Mouse (Mus musculus) neural tube, embryonic 12.5 days (tissue): ENCODE data around the gene Gpr156. TPM values are rescaled to one million over a fixed set of nuclear protein-coding genes. Genes with fewer than 3 reads are reported as not detected.

ENCODE experiments used
- ATAC-seq: fragments of 200-750 bp; cut with Nextera tagmentation; 2 replicates; pipeline ENCODE4 v1.8.0; 2017; ENCODE audit warnings: low read depth, mild to moderate bottlenecking, moderate TSS enrichment, moderate library complexity; ENCODE audit not compliant: low FRiP score
- H3K27ac ChIP-seq: fragments of 300-500 bp; sonication (generic); 2 replicates; pipeline ENCODE4 v1.5.1; 2016
- H3K27me3 ChIP-seq: fragments of 300-500 bp; sonication (generic); replicated peaks from 2 replicates; pipeline ENCODE4 v1.6.1; 2016; ENCODE audit warnings: mild to moderate bottlenecking
- H3K36me3 ChIP-seq: fragments of 300-500 bp; sonication (generic); 2 replicates; pipeline ENCODE4 v1.6.1; 2016; ENCODE audit warnings: mild to moderate bottlenecking
- H3K4me1 ChIP-seq: fragments of 300-500 bp; sonication (generic); 2 replicates; pipeline ENCODE4 v1.6.1; 2016
- H3K4me2 ChIP-seq: fragments of 300-500 bp; sonication (generic); replicated peaks from 2 replicates; pipeline ENCODE4 v1.6.1; 2016; ENCODE audit warnings: mild to moderate bottlenecking
- H3K4me3 ChIP-seq: fragments of 300-500 bp; sonication (generic); 2 replicates; pipeline ENCODE4 v1.5.1; 2016
- H3K9ac ChIP-seq: fragments of 300-500 bp; sonication (generic); 2 replicates; pipeline ENCODE4 v1.6.1; 2016; ENCODE audit warnings: mild to moderate bottlenecking
- H3K9me3 ChIP-seq: fragments of 300-500 bp; sonication (generic); 2 replicates; pipeline ENCODE4 v1.6.1; 2016; ENCODE audit warnings: mild to moderate bottlenecking
- WGBS: fragments of 180-500 bp; shearing (Covaris S2); methylation state at CpG from one replicate; pipeline ENCODE4 v1.1.7; 2016; 5-methylcytosine and 5-hydroxymethylcytosine counted together
- polyA plus RNA-seq: library from polyadenylated mRNA; unstranded; fragments of >200 nt; fragmentation: Nextera tagmentation; extraction: Ambion mirVana; gene quantifications from 2 replicates; pipeline ENCODE4 v1.2.1, GENCODE M21; 2016

Gpr156 gene
- 7.7 and 10.3 TPM in 2 replicates for polyA plus RNA-seq

- 2% methylated on average over 49 of the region's 53 CpGs for WGBS
Observed at GRCm38 (mm10) chr16:37916138-37916817, at the start of gene Gpr156. Gpr156 (plus strand) TSS chr16:37916496.

GRCm38 (mm10) chr16:37867791-37868505 is 48.3 kb upstream of the Gpr156 start, which contains the start of gene Lrrc58:
Lrrc58 (plus strand) TSS chr16:37868389.
- no peaks in the 10 kb centered on the region for H3K27me3 ChIP-seq
- H3K36me3 ChIP-seq, result no peaks in the 10 kb centered on the region
- WGBS, result under 1% methylated on average over 78 of the region's 86 CpGs
- H3K9ac ChIP-seq, result peak within 1 kb of the TSS; percentile 99
- peak within 1 kb of the TSS; percentile 98 for H3K4me3 ChIP-seq
- H3K4me1 ChIP-seq, result peaks cover 22% of the 10 kb centered on the region
- no peaks in the 10 kb centered on the region for H3K9me3 ChIP-seq
- H3K27ac ChIP-seq, result peak within 1 kb of the TSS; percentile 96
- peak; percentile 96 for ATAC-seq
- peak within 1 kb of the TSS; percentile 64 for H3K4me2 ChIP-seq

More at GRCm38 (mm10) chr16:37916138-37916817, at the start of gene Gpr156:
- H3K4me3 ChIP-seq, result peak within 1 kb of the TSS; percentile 56
- no peaks in the 10 kb centered on the region; the same call in 1 of the 2 replicates for H3K9me3 ChIP-seq
- peak within 1 kb of the TSS; percentile 71 for H3K9ac ChIP-seq
- peak within 1 kb of the TSS; percentile 87 for H3K4me2 ChIP-seq
- H3K27me3 ChIP-seq, result no peaks in the 10 kb centered on the region
- H3K4me1 ChIP-seq, result 0 out of 2 replicates have a peak, but pooled peaks cover 16% of the 10 kb centered on the region
- H3K27ac ChIP-seq, result no peak within 1 kb of the TSS
- ATAC-seq, result peak; percentile 87
- H3K36me3 ChIP-seq, result no peaks in the 10 kb centered on the region

GRCm38 (mm10) chr16:37868506-37869469 is 47.5 kb upstream of the Gpr156 start:
- H3K4me3 ChIP-seq, result peak overlapping the region; percentile 98
- H3K36me3 ChIP-seq, result no peaks in the 10 kb centered on the region
- no peaks in the 10 kb centered on the region for H3K27me3 ChIP-seq
- H3K4me1 ChIP-seq, result peaks cover 22% of the 10 kb centered on the region
- H3K27ac ChIP-seq, result peak overlapping the region; percentile 96
- no peaks in the 10 kb centered on the region for H3K9me3 ChIP-seq
- H3K9ac ChIP-seq, result peak overlapping the region; percentile 99
- under 1% methylated on average over 87 of the region's 87 CpGs for WGBS
- H3K4me2 ChIP-seq, result peak overlapping the region; percentile 64
- ATAC-seq, result peak; percentile 66

GRCm38 (mm10) chr16:37869470-37870231 is 46.6 kb upstream of the Gpr156 start:
- Histone ChIP-seq H3K27ac (no peak overlapping the region), H3K9ac (peak overlapping the region; percentile 99), H3K36me3 (no peaks in the 10 kb centered on the region), H3K9me3 (no peaks in the 10 kb centered on the region), H3K27me3 (no peaks in the 10 kb centered on the region), H3K4me2 (peak overlapping the region; percentile 64), H3K4me1 (peaks cover 22% of the 10 kb centered on the region), H3K4me3 (peak overlapping the region; percentile 98)
- 45% methylated on average over 4 of the region's 4 CpGs for WGBS
- ATAC-seq, result no peak

GRCm38 (mm10) chr16:37871112-37871715 is 45.1 kb upstream of the Gpr156 start:
- Histone ChIP-seq H3K27me3 (no peaks in the 10 kb centered on the region), H3K36me3 (no peaks in the 10 kb centered on the region), H3K4me1 (peaks cover 22% of the 10 kb centered on the region), H3K4me2 (peak overlapping the region; percentile 31), H3K4me3 (no peak overlapping the region), H3K27ac (no peak overlapping the region), H3K9me3 (no peaks in the 10 kb centered on the region), H3K9ac (no peak overlapping the region)
- no peak for ATAC-seq
- WGBS, result 84% methylated on average over 4 of the region's 4 CpGs

- WGBS, result 93% methylated on average over 4 of the region's 4 CpGs
- Histone ChIP-seq H3K9ac (no peak overlapping the region), H3K4me3 (no peak overlapping the region), H3K27ac (no peak overlapping the region), H3K4me2 (no peak overlapping the region), H3K27me3 (no peaks in the 10 kb centered on the region), H3K4me1 (peaks cover 17% of the 10 kb centered on the region), H3K9me3 (no peaks in the 10 kb centered on the region), H3K36me3 (peaks cover 20% of the 10 kb centered on the region)
- no peak for ATAC-seq
Observed at GRCm38 (mm10) chr16:37874501-37875235, 41.6 kb upstream of the Gpr156 start.

- Histone ChIP-seq H3K4me3 (no peak overlapping the region), H3K4me2 (no peak overlapping the region), H3K27ac (no peak overlapping the region), H3K4me1 (no peaks in the 10 kb centered on the region), H3K27me3 (no peaks in the 10 kb centered on the region), H3K36me3 (peaks cover 43% of the 10 kb centered on the region), H3K9ac (no peak overlapping the region), H3K9me3 (no peaks in the 10 kb centered on the region)
- no peak for ATAC-seq
- 96% methylated on average over 3 of the region's 3 CpGs for WGBS
Observed at GRCm38 (mm10) chr16:37877406-37877805, 38.9 kb upstream of the Gpr156 start.

- WGBS, result 93% methylated on average over 7 of the region's 7 CpGs
- peaks cover 60% of the 10 kb centered on the region for H3K36me3 ChIP-seq
- no peak overlapping the region for H3K27ac ChIP-seq
Observed at GRCm38 (mm10) chr16:37878951-37879505, 37.3 kb upstream of the Gpr156 start.

GRCm38 (mm10) chr16:37879750-37880419 is 36.4 kb upstream of the Gpr156 start:
- ATAC-seq, result no peak
- Histone ChIP-seq H3K9ac (no peak overlapping the region), H3K4me3 (no peak overlapping the region), H3K27ac (no peak overlapping the region), H3K36me3 (peaks cover 60% of the 10 kb centered on the region), H3K4me2 (no peak overlapping the region), H3K27me3 (no peaks in the 10 kb centered on the region), H3K9me3 (no peaks in the 10 kb centered on the region), H3K4me1 (no peaks in the 10 kb centered on the region)
- 95% methylated on average over 4 of the region's 4 CpGs for WGBS

More at GRCm38 (mm10) chr16:37878951-37879505, 37.3 kb upstream of the Gpr156 start:
- H3K9me3 ChIP-seq, result no peaks in the 10 kb centered on the region
- H3K4me1 ChIP-seq, result no peaks in the 10 kb centered on the region
- H3K27me3 ChIP-seq, result no peaks in the 10 kb centered on the region
- no peak overlapping the region for H3K4me3 ChIP-seq
- H3K4me2 ChIP-seq, result no peak overlapping the region
- ATAC-seq, result no peak
- no peak overlapping the region for H3K9ac ChIP-seq

- Histone ChIP-seq H3K27me3 (no peaks in the 10 kb centered on the region), H3K27ac (no peak overlapping the region), H3K36me3 (peaks cover 60% of the 10 kb centered on the region), H3K9me3 (no peaks in the 10 kb centered on the region), H3K4me3 (no peak overlapping the region), H3K4me2 (no peak overlapping the region), H3K9ac (no peak overlapping the region), H3K4me1 (no peaks in the 10 kb centered on the region)
- ATAC-seq, result no peak
- WGBS, result 88% methylated on average over 2 of the region's 2 CpGs
Observed at GRCm38 (mm10) chr16:37881168-37881567, 35.1 kb upstream of the Gpr156 start.
